Mouse (Mus musculus) liver, adult 2 months (tissue): Measurements from ENCODE around the gene Cic.

Experiments used
- CTCF ChIP-seq: fragments of 200-500 bp; IDR thresholded peaks from 2 replicates; pipeline ENCODE4 v1.5.1; 2011; ENCODE audit warnings: low read depth, low read length, control low read depth
- POLR2A ChIP-seq: fragments of 200-500 bp; IDR thresholded peaks from 2 replicates; pipeline ENCODE4 v1.6.1; 2011; ENCODE audit warnings: low read length, control low read depth; ENCODE audit not compliant: insufficient read depth; ENCODE audit errors: extremely low read depth

GRCm38 (mm10) chr7:25278341-25279075 lies 11.0 kb downstream of the Cic start:
- TF ChIP-seq CTCF, result peak; percentile 74
- peak; percentile 56; the same call in 1 of the 2 replicates for TF ChIP-seq POLR2A
